Mouse (Mus musculus) cerebellum, postnatal 10 days (tissue): Measurements from ENCODE around the gene Kcnk6.

ENCODE experiments used
- DNase-seq, 2 experiments: peaks; one replicate each; pipeline ENCODE4 v3.0.0; 2021; ENCODE audit warnings: mixed read lengths in 2 of 2

Gene Kcnk6

DNA sequence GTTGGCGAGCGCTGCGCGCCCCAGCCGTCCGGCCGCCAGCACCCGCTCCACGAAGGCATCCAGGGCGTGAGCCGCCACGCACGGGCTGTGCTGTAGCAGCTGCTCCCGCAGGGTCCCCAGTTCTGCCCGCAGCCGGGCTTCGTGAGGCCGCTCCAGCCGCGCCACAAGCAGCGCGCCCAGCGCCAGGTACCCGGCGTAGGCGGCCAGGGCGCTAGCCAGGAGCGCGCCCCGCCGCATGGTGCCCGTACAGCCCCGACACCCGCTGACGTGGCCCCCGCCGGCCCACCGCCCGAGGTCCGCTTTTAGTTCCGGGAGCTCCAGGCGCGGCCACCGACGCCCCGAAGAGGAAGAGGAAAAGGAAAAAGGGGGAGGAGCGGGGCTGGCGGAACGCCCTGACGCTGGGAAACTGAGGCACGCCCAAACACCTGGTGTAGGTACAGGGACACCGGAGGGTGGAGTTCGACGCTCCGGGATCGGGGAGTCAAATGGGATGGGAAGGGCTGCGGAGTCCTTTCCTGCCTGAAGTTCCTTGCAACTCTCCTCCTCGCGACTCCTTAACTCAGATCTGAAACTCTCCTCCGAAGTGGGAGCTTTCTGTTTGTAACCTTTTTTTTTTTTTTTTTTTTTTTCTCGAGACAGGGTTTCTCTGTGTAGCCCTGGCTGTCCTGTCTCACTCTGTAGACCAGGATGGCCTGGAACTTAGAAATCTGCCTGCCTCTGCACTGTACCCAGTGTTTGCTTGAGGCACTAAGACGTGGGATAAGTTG is at the start of gene Kcnk6:
Gene Kcnk6, minus strand, starts transcription at position 269 of the 767 bp plus-strand sequence.
- peak; percentile 39 to 40 for DNase-seq

- peak; percentile 83 to 85 for DNase-seq
These were observed 49.1 kb upstream of the Kcnk6 start, which contains the start of gene Spint2 for GRCm38 (mm10) chr7:29281201-29282073. Gene Spint2, minus strand, starts transcription at chr7:29281912.

DNA sequence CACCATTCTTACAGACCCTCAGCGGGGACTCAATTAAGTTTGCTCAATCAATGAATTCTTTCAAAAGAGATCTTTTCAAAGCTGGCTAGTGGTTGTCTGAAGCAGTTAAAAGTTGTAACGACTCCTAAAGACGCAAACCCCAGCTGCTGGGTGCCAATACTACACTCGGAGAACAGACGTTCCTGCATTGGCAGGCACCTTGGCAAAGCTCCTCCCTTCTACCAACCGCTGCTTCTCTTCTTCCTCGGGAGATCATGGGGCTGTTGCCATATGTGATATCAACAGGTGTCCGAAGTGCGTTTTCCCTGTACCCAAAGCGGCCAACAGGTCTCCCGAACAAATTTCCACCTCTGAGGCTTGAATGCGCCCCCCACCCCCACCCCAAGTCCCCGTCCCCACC is 48.5 kb upstream of the Kcnk6 start:
- peak in 1 of 2 experiments; percentile 42 for DNase-seq

DNA sequence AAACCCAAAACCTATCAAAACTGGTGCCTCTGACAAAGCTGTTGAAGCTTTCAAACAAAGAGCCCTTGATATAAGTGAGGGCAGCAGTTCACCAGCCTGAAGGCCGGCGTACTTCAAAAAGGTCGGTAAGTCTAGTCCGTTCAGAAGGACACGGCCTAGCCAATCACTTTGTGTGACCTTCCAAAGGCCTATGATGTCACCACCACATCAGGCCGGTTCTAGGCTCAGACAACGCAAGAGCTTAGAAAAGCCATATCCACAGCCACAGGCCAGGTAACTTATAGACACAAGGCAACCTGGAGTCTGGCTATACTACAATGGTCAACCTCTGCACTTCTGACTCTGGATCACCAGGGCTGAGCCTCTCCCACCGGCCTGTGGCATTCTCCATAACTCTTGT is 47.6 kb upstream of the Kcnk6 start:
- DNase-seq = no peak

DNA sequence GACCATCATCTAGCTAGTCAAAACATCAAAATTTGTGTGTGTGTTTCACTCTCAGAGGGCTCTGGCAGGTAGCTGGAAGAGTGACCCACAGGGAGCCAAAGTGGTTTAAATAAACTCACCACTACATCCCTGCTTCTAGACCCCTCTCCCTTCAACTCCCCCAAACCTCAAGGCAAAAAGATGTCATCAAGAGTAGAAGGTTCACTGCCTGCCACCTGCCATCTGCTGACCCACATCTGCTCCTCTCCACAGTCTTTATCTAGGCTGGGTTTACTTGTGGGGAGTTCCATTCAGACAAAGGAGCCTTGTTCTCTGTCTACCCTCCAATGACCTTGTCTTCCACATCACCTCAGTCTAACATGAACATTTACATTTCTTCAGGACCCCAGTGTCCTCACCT is 46.9 kb upstream of the Kcnk6 start:
- DNase-seq = no peak

DNA sequence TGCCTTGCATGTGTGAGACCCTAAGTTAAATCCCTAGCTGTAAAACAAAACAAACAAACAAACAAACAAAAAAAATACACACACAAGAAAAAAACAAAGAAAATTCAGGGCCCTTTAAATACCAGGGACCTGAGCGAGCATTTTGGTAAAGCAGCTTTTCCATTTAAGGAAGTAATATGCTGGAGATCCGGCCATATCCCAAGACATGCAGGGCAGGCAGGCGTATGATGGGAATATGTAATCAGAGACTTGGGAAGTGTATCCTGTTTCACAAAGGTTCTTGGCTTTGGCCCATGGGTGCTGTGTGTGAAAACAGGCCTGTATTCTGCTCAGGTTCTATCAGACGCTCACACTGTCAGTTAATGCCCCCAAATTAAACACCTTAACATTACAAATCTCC is 45.2 kb upstream of the Kcnk6 start:
- DNase-seq = no peak

GRCm38 (mm10) chr7:29276715-29277114 is 44.4 kb upstream of the Kcnk6 start:
- DNase-seq = no peak

- DNase-seq = no peak
These were observed 39.6 kb upstream of the Kcnk6 start for GRCm38 (mm10) chr7:29271687-29272465.

DNA sequence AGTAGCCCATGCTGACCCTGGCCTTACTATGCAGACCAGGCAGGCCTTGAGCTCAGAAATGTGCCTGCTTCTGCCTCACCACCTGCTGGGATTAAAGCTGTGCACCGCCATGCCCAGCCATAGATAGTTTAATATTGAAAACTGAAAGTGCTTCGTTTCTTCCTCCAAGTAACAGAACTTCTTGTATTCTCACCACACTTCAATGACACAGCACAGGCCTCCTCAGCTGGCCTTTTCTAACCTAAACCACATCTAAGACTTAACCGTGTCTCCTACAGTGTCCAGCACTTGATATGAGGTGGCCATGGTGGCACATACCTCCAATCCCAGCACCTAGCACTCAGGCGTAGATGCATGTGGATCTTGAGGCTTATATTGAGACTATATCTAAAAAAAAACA is 38.1 kb upstream of the Kcnk6 start:
- DNase-seq = no peak

GRCm38 (mm10) chr7:29266931-29267330 is 34.6 kb upstream of the Kcnk6 start:
- DNase-seq = no peak

- DNase-seq = no peak
These were observed 33.3 kb upstream of the Kcnk6 start for GRCm38 (mm10) chr7:29265636-29266035.

- DNase-seq = no peak
These were observed 31.5 kb upstream of the Kcnk6 start for GRCm38 (mm10) chr7:29263831-29264230.

- no peak for DNase-seq
These were observed 29.8 kb upstream of the Kcnk6 start for GRCm38 (mm10) chr7:29262151-29262550.

- DNase-seq = no peak
These were observed 27.7 kb upstream of the Kcnk6 start for GRCm38 (mm10) chr7:29259781-29260730.

GRCm38 (mm10) chr7:29257368-29257767 is 25.1 kb upstream of the Kcnk6 start:
- DNase-seq = no peak

DNA sequence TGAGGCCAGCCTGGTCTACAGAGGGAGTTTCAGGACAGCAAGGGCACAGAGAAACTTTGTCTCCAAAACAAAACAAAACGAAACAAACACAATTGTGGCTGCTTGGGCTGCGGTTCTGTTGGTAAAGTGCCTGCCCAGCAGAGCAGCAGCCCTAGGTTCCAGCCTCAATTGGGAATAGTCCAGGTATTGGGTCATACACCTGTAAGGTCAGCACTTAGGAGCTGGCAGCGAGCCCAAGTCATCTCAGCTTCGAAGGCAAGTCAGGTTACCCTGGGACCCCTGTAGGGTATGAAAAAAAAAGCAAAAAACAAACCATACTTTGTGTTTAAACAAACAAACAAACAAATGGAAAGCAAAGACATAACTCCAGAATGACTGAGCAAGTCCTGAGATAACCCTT is 23.6 kb upstream of the Kcnk6 start:
- DNase-seq = no peak

DNA sequence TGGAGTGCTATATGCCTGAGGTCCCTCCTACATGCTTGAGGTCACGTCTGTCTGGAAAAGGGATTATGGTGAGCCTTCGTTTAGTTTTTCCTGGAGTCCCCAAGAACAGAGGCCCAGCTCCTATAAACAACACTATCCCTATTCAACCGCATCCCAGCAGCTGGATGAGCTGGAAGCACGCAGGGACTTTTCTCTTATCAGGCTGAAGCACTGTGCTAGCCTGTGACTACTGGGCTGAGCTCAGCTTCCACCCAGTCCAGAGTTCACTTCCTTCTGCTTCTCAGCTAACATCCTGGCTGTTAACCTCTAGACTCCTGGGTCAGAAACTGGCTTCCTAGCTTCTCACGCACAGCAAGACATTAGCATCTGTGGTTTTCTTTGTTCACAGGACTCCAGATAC is 21.5 kb upstream of the Kcnk6 start:
- no peak for DNase-seq

GRCm38 (mm10) chr7:29251166-29251565 is 18.9 kb upstream of the Kcnk6 start:
- DNase-seq = no peak

- DNase-seq = no peak
These were observed 16.0 kb upstream of the Kcnk6 start, which contains the start of gene 2200002D01Rik for GRCm38 (mm10) chr7:29248261-29248841. Gene 2200002D01Rik, minus strand, starts transcription at chr7:29248466.

DNA sequence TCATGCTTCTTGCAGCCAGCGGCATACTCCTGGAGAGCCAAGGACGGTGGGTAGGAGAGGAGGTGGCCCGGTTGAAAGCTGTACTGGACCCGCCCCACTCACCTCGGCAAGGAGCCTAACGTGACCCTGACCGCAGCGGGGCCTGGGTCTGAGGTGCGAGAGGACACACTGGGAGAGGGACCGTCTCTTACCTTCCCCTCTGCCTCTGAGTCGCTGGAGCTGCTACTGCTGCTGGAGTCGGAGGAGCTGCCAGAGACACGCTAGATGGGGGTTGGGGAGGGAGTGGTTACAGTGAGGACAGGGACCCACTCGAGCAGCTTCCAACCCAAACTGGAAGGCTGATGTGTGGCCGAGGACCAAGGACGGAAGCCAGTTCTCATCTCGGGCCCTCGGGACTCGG is 15.4 kb upstream of the Kcnk6 start:
- DNase-seq = peak in 1 of 2 experiments; percentile 25

GRCm38 (mm10) chr7:29247314-29247700 is 15.0 kb upstream of the Kcnk6 start:
- peak; percentile 87 to 92 for DNase-seq
